Mouse (Mus musculus) heart, postnatal 10 days (tissue): ENCODE data around the gene Padi4. TPM values are rescaled to one million over a fixed set of nuclear protein-coding genes. Genes with fewer than 3 reads are reported as not detected.
A peak's percentile ranks its signal among the peaks of the same experiment; 100 is the strongest.

Experiments
- DNase-seq, 2 experiments: peaks; one replicate each; pipeline ENCODE4 v3.0.0; 2021
- intact Hi-C: fragments of 180-260 bp; cut with DNase I; formaldehyde crosslinking; loops from one replicate; pipeline ENCODE4 v1.15.1; 2025
- total RNA-seq, 2 experiments: library from RNA; stranded (reverse); gene quantifications; 2 replicates each; pipeline ENCODE4 v1.2.3; 2021

The Padi4 gene
- total RNA-seq, 2 experiments from 2014 or later: 0.40 to 0.48 TPM

- DNase-seq: no peak
- intact Hi-C loops: no loop called here
Measured at GRCm38 (mm10) chr4:140743086-140743485, 30.9 kb downstream of the Padi4 start.

- intact Hi-C loops: no loop called here
- no peak for DNase-seq
Measured at GRCm38 (mm10) chr4:140742543-140742942, 31.5 kb downstream of the Padi4 start, which contains the start of gene Padi6. Padi6 (minus strand) TSS chr4:140742643.

- intact Hi-C loops: no loop called here
- DNase-seq: no peak
Measured at GRCm38 (mm10) chr4:140741401-140741800, 32.6 kb downstream of the Padi4 start.

GRCm38 (mm10) chr4:140740655-140741054 lies 33.4 kb downstream of the Padi4 start:
- intact Hi-C loops: no loop called here
- no peak for DNase-seq

- DNase-seq: no peak
- intact Hi-C loops: no loop called here
Measured at GRCm38 (mm10) chr4:140732871-140733270, 41.2 kb downstream of the Padi4 start.

GRCm38 (mm10) chr4:140731654-140732053 lies 42.4 kb downstream of the Padi4 start:
- no peak for DNase-seq
- intact Hi-C loops: no loop called here

GRCm38 (mm10) chr4:140726907-140727306 lies 47.1 kb downstream of the Padi4 start:
- intact Hi-C loops: no loop called here

GRCm38 (mm10) chr4:140724739-140725138 lies 49.3 kb downstream of the Padi4 start:
- no peak for DNase-seq
- intact Hi-C loops: loop anchor here (1.0 to 5.0 kb wide), 2 partner anchors 178 to 233 kb away; no protein-coding TSS in a partner anchor

More at GRCm38 (mm10) chr4:140726907-140727306, 47.1 kb downstream of the Padi4 start:
- DNase-seq: no peak

- peak; percentile 37 to 66 for DNase-seq
- intact Hi-C loops: loop anchor here (1.0 to 5.0 kb wide), 2 partner anchors 178 to 234 kb away; no protein-coding TSS in a partner anchor
Measured at GRCm38 (mm10) chr4:140723801-140724200, 50.2 kb downstream of the Padi4 start.

- intact Hi-C loops: loop anchor here (5.0 kb wide), 1 partner anchor 234 kb away; no protein-coding TSS in a partner anchor
- no peak for DNase-seq
Measured at GRCm38 (mm10) chr4:140723192-140723591, 50.8 kb downstream of the Padi4 start.

- no peak for DNase-seq
- intact Hi-C loops: loop anchor here (5.0 kb wide), 1 partner anchor 235 kb away; no protein-coding TSS in a partner anchor
Measured at GRCm38 (mm10) chr4:140722710-140723109, 51.3 kb downstream of the Padi4 start.

GRCm38 (mm10) chr4:140721968-140722490 lies 52.0 kb downstream of the Padi4 start:
- intact Hi-C loops: loop anchor here (5.0 kb wide), 1 partner anchor 235 kb away; no protein-coding TSS in a partner anchor
- no peak for DNase-seq

GRCm38 (mm10) chr4:140720091-140720490 lies 53.9 kb downstream of the Padi4 start:
- no peak for DNase-seq
- intact Hi-C loops: loop anchor here (5.0 kb wide), 1 partner anchor 237 kb away; no protein-coding TSS in a partner anchor

- intact Hi-C loops: no loop called here
- DNase-seq: no peak
Measured at GRCm38 (mm10) chr4:140718436-140718835, 55.6 kb downstream of the Padi4 start.

GRCm38 (mm10) chr4:140716994-140717393 lies 57.0 kb downstream of the Padi4 start:
- intact Hi-C loops: no loop called here

GRCm38 (mm10) chr4:140714586-140714985 lies 59.5 kb downstream of the Padi4 start:
- DNase-seq: no peak
- intact Hi-C loops: loop anchor here (2.0 kb wide), 1 partner anchor 122 kb away; no protein-coding TSS in a partner anchor

More at GRCm38 (mm10) chr4:140716994-140717393, 57.0 kb downstream of the Padi4 start:
- no peak for DNase-seq

- DNase-seq: peak; percentile 98
- intact Hi-C loops: loop anchor here (1.0 to 2.0 kb wide), 2 partner anchors 34 to 121 kb away; no protein-coding TSS in a partner anchor
Measured at GRCm38 (mm10) chr4:140713480-140714365, 60.3 kb downstream of the Padi4 start.

- intact Hi-C loops: no loop called here
- DNase-seq: peak; percentile 43 to 56
Measured at GRCm38 (mm10) chr4:140711360-140711759, 62.7 kb downstream of the Padi4 start.

GRCm38 (mm10) chr4:140710781-140711180 lies 63.3 kb downstream of the Padi4 start:
- DNase-seq: no peak
- intact Hi-C loops: no loop called here

- DNase-seq: no peak
- intact Hi-C loops: no loop called here
Measured at GRCm38 (mm10) chr4:140709617-140710016, 64.4 kb downstream of the Padi4 start.

GRCm38 (mm10) chr4:140709111-140709510 lies 64.9 kb downstream of the Padi4 start:
- intact Hi-C loops: no loop called here
- no peak for DNase-seq
